In the genomic region with DNA sequence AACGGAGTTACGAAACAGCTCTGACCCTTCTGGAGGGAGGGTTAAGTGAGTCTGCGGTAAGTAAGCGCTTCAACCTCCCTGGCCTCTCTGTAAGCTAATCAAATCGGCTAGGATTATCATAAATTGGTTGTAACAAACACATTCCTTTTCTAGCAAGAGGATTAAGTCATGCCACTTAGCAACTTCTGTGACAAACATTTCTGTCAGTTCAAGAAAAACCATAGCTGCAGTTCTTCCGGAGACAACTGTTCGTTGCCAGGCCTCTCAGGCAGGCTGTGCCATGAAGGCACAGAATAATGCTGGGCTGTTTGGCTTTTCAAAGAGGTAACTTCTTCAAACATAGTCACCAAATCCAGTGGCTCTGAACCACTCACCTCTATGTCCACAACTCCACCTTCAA, we compare ENCODE assay signal across 11 mouse cellular contexts. TPM values are rescaled to one million over a fixed set of nuclear protein-coding genes. Genes with fewer than 3 reads are reported as not detected.
DNase-seq lines count a peak whose midpoint lies in the region; ATAC-seq and TF ChIP-seq lines count a peak whose summit lies in the region.
"Had no signal": no experiment of that assay in that cellular context is flagged by ENCODE, and none has a peak within 500 bp of the region (broad histone marks: within the 10 kb centered on the region; RNA-seq: fewer than 3 reads in every experiment).

No protein-coding gene starts in this region.

- no peaks in the 10 kb centered on the region for H3K36me3 ChIP-seq in forebrain, embryonic 10.5 days (replicated peaks)
- no peaks in the 10 kb centered on the region for H3K36me3 ChIP-seq in forebrain, postnatal 0 days (ENCODE audit: insufficient read depth)
- H3K36me3 ChIP-seq in lung, embryonic 14.5 days (ENCODE audit: insufficient read depth): 0 out of 2 replicates have a peak, but pooled peaks cover 4% of the 10 kb centered on the region
- H3K36me3 ChIP-seq in hindbrain, embryonic 15.5 days: no peaks in the 10 kb centered on the region

- H3K4me1 ChIP-seq in forebrain, embryonic 10.5 days: peaks cover 37% of the 10 kb centered on the region
- H3K4me1 ChIP-seq in forebrain, postnatal 0 days (ENCODE audit: insufficient read depth): peaks cover 9% of the 10 kb centered on the region; the same call in 1 of the 2 replicates
- peaks cover 8% of the 10 kb centered on the region; the same call in 1 of the 2 replicates for H3K4me1 ChIP-seq in lung, embryonic 14.5 days (ENCODE audit: insufficient read depth)
- H3K4me1 ChIP-seq in lung, adult 2 months (ENCODE audit: control insufficient read depth, insufficient read depth, low read length): peaks cover 4% of the 10 kb centered on the region; the same call in 1 of the 2 replicates
- H3K4me1 ChIP-seq in hindbrain, embryonic 15.5 days (replicated peaks): peaks cover 18% of the 10 kb centered on the region

- no peaks in the 10 kb centered on the region for H3K9me3 ChIP-seq in forebrain, embryonic 10.5 days
- no peaks in the 10 kb centered on the region for H3K9me3 ChIP-seq in forebrain, postnatal 0 days (ENCODE audit: low read length)
- H3K9me3 ChIP-seq in lung, embryonic 14.5 days (ENCODE audit: low read depth, low read length): no peaks in the 10 kb centered on the region
- H3K9me3 ChIP-seq in hindbrain, embryonic 15.5 days: no peaks in the 10 kb centered on the region

- no peak overlapping the region for H3K27ac ChIP-seq in forebrain, embryonic 10.5 days
- no peak overlapping the region for H3K27ac ChIP-seq in forebrain, postnatal 0 days (ENCODE audit: low read depth, low read length)
- no peak overlapping the region for H3K27ac ChIP-seq in lung, embryonic 14.5 days (ENCODE audit: low read depth)
- no peak overlapping the region for H3K27ac ChIP-seq in hindbrain, embryonic 15.5 days (replicated peaks)

- TF ChIP-seq CTCF in forebrain, postnatal 0 days (IDR thresholded peaks at IDR 0.05; ENCODE audit: low read depth): no peak
- no peak for TF ChIP-seq CTCF in lung, embryonic 14.5 days (IDR thresholded peaks at IDR 0.05; ENCODE audit: low read depth)
- TF ChIP-seq CTCF in lung, adult 2 months (IDR thresholded peaks at IDR 0.05; ENCODE audit: insufficient read depth, low read length): no peak

- no peak overlapping the region for H3K4me2 ChIP-seq in forebrain, postnatal 0 days (ENCODE audit: low read depth)
- peak overlapping the region; percentile 95 for H3K4me2 ChIP-seq in lung, embryonic 14.5 days
- H3K4me2 ChIP-seq in hindbrain, embryonic 15.5 days: peak overlapping the region; percentile 91

- no peak for DNase-seq in forebrain, embryonic 10.5 days (ENCODE audit: extremely low spot score, low spot score)
- no peak for DNase-seq in forebrain, postnatal 0 days
- DNase-seq in lung, embryonic 14.5 days: peak; percentile 26
- no peak for DNase-seq in lung, adult 2 months
- peak; percentile 33 for DNase-seq in retina, embryonic 14.5 days (ENCODE audit: low spot score)
- no peak for DNase-seq in cerebellum, postnatal 10 days
- no peak for DNase-seq in left cerebral cortex, adult 9 months (ENCODE audit: low spot score in 2 of 2)
- DNase-seq: adrenal gland, adult 8-10 months; kidney, adult 8-10 months had no signal

- peak overlapping the region; percentile 70; the same call in 1 of the 2 replicates for H3K4me3 ChIP-seq in forebrain, embryonic 10.5 days
- no peak overlapping the region for H3K4me3 ChIP-seq in forebrain, postnatal 0 days (ENCODE audit: low read depth, low read length)
- H3K4me3 ChIP-seq in lung, embryonic 14.5 days (ENCODE audit: low read depth, low read length): 0 out of 2 replicates have a peak overlapping the region, but pooled peaks have one; percentile 67
- no peak overlapping the region for H3K4me3 ChIP-seq in lung, adult 2 months (replicated peaks; ENCODE audit: extremely low read depth, low read depth, low read length)
- H3K4me3 ChIP-seq in hindbrain, embryonic 15.5 days: no peak overlapping the region
- H3K4me3 ChIP-seq: erythroblast, embryonic 14.5 days had no signal

- H3K27me3 ChIP-seq in forebrain, embryonic 10.5 days (ENCODE audit: poor library complexity, severe bottlenecking): peaks cover 71% of the 10 kb centered on the region
- H3K27me3 ChIP-seq in forebrain, postnatal 0 days (ENCODE audit: insufficient read depth, low read length): no peaks in the 10 kb centered on the region
- peaks cover 5% of the 10 kb centered on the region for H3K27me3 ChIP-seq in lung, embryonic 14.5 days (ENCODE audit: insufficient read depth, low read length)
- peaks cover 2% of the 10 kb centered on the region; the same call in 1 of the 2 replicates for H3K27me3 ChIP-seq in hindbrain, embryonic 15.5 days

- WGBS in forebrain, embryonic 10.5 days: 13% methylated on average over 7 of the region's 7 CpGs
- 34% methylated on average over 7 of the region's 7 CpGs for whole genome bisulfite sequencing in forebrain, postnatal 0 days
- WGBS in lung, embryonic 14.5 days: 38% methylated on average over 7 of the region's 7 CpGs
- WGBS in lung, adult 2 months: 60% methylated on average over 7 of the region's 7 CpGs
- 37% methylated on average over 7 of the region's 7 CpGs for WGBS in hindbrain, embryonic 15.5 days

- H3K9ac ChIP-seq in forebrain, postnatal 0 days: no peak overlapping the region
- H3K9ac ChIP-seq in lung, embryonic 14.5 days: no peak overlapping the region
- no peak overlapping the region for H3K9ac ChIP-seq in hindbrain, embryonic 15.5 days

- ATAC-seq in forebrain, postnatal 0 days: no peak
- ATAC-seq in lung, embryonic 14.5 days (ENCODE audit: insufficient read depth): no peak
- ATAC-seq in hindbrain, embryonic 15.5 days (ENCODE audit: low FRiP score, low read depth): no peak

- TF ChIP-seq POLR2A in lung, adult 2 months (IDR thresholded peaks at IDR 0.05; ENCODE audit: borderline replicate concordance, extremely low read depth, low read depth, low read length): no peak

RNA-seq across cellular contexts. Expression of gene Nebl, which starts 0.9 kb away (rescaled TPM):
- 3.6 and 5.1 TPM in 2 replicates for polyA plus RNA-seq in forebrain, embryonic 10.5 days (2016; fragmentation: Nextera tagmentation; extraction: Ambion mirVana)
- 19.9 and 27.8 TPM in 2 replicates for total RNA-seq in forebrain, postnatal 0 days (2014; rRNA removed)
- 3.9 and 9.2 TPM in 2 replicates for polyA plus RNA-seq in forebrain, postnatal 0 days (2015; fragmentation: Nextera tagmentation; extraction: Ambion mirVana)
- polyA plus RNA-seq in lung, embryonic 14.5 days (2014; fragmentation: Nextera tagmentation; extraction: Ambion mirVana): 42.5 and 46.5 TPM in 2 replicates
- polyA plus RNA-seq in lung, adult 2 months (2012; rRNA removed): 136 and 182 TPM in 2 replicates
- 12.4 and 12.5 TPM in 2 replicates for polyA plus RNA-seq in hindbrain, embryonic 15.5 days (2015; fragmentation: Nextera tagmentation; extraction: Ambion mirVana)

Comparison
In these comparisons a context has a peak if more than half of its experiments do, and no peak if none do; other contexts are left out.
1. DNase-seq: peak in lung, embryonic 14.5 days (single experiment) and retina, embryonic 14.5 days (single experiment); none in forebrain, embryonic 10.5 days (single experiment), forebrain, postnatal 0 days (single experiment), lung, adult 2 months (single experiment), cerebellum, postnatal 10 days (0 of 2) and left cerebral cortex, adult 9 months (0 of 2).
2. H3K4me3 ChIP-seq: peak in forebrain, embryonic 10.5 days (single experiment) and lung, embryonic 14.5 days (single experiment); none in forebrain, postnatal 0 days (single experiment), lung, adult 2 months (single experiment) and hindbrain, embryonic 15.5 days (single experiment).